Mouse (Mus musculus) right cerebral cortex, postnatal 14 days (tissue): ENCODE data around the gene Gm2163.
"Not testable (repeated sequence)": the region's sequence is repeated elsewhere in the genome, so short reads cannot be mapped to it uniquely, and the experiment has no call there.

Experiments used
- DNase-seq: peaks from one replicate; pipeline ENCODE4 v3.0.0; 2022

Gene Gm2163

DNA sequence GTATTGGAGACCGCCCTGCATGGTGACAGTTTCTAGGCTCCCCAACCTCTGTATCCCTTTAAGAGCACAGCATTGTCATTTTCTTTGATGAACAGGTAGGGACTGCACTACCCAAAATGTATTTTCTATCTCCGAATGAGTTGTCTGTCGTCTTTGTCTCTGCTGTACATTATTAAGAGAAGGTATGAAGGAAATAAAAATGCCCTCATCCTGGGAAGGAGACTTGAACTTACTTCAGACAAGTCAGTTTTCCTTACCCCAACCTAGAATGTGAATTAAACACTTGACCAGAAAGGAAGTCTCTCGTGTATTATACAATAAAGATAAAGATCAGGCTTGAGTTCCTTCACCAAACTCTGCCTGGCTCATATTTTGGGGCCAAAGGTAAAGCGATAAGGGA, at the start of gene Gm2163:
Gene Gm2163 (plus strand): TSS at position 301 of the 400 bp plus-strand sequence.
- DNase-seq = not testable (repeated sequence)

DNA sequence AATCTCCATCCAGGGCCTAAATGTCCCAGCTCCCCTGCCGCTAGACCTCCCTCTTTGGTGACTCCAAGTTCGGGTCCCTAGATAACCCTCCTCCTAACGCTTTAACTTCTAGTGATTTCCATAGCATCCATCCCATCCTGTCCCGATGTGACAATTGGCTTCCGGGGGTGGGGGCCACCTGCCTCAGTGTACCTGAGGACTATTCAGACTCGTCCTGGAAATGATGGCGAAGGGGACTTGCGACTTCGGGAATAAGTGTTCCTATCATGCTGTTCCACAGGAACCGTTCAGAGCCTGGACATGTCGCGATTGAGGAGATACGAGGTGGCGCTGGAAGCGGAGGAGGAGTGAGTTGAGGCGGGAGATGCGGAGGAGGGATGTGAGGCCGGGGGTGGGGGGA, 27.5 kb upstream of the Gm2163 start, which contains the start of gene Gm21586:
Gene Gm21586 (plus strand): TSS at position 301 of the 400 bp plus-strand sequence.
- not testable (repeated sequence) for DNase-seq

DNA sequence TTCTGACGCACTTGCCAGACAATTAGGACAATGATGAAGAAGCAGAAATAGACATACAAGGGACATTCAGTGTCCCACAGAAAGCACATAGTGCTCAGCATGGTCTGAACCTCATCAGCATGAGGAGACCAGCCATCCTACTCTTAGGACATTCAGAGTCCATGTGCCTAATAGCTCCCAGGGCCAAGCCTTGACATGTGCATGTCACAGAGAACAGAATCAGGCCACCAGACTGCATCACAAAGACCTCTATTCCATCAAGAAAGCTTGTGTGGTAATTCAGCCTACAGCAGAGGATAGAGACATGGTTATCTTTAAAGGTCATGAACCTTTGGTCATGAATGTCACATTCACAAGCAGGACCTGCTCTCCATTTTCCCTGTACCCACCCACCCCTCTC, 61.5 kb downstream of the Gm2163 start, which contains the start of gene Fam205a2:
Gene Fam205a2 (minus strand): TSS at position 101 of the 400 bp plus-strand sequence.
- not testable (repeated sequence) for DNase-seq

DNA sequence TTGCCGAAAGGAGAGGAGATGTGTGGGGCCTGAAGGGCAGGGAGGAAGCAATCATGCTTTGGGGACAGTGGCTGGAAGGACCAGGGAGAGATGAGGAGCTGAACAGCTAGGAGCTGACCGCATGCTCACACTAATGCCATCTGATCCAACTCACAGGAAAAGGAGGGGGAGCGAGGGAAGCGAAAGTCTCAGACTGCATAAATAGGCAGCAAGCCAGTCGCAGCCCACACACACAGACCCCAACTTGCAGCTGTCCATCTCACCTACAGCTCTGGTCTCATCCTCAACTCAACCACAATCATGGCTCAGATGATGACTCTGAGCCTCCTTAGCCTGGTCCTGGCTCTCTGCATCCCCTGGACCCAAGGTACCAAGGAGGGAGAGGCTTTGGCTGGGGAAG, 145.3 kb downstream of the Gm2163 start, which contains the start of gene Gm10591:
Gene Gm10591 (plus strand): TSS at position 301 of the 400 bp plus-strand sequence.
- DNase-seq = not testable (repeated sequence)

DNA sequence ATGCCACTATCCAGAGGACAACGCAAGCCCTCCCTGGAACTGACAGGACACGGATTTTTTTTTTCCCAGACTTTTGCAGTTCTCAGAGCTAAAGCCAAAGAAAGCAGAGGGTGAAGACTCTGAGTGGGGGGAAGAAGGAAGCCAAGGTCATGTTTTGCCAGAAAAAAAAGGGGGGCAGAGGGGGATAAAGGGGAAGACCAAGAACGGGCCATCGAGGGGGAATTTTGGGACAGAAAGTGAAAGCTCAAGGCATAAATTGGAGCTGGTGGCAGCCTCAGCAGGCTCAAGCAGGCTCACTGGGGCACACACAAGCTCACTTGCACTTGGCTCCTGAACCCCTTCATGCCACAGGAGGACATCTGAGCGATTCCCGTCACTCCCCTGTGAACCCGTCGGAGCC, 162.9 kb downstream of the Gm2163 start, which contains the start of gene Gm2564:
Gene Gm2564 (plus strand): TSS at position 301 of the 400 bp plus-strand sequence.
- not testable (repeated sequence) for DNase-seq
